In genomic region chr13:97282911-97283281, GRCm38 (mm10) we compare ENCODE assay signal across 9 mouse cellular contexts. TPM values are rescaled to one million over a fixed set of nuclear protein-coding genes. Genes with fewer than 3 reads are reported as not detected.
DNase-seq lines count a peak whose midpoint lies in the region; ATAC-seq lines count a peak whose summit lies in the region.
"Had no signal": no experiment of that assay in that cellular context is flagged by ENCODE, and none has a peak within 500 bp of the region (broad histone marks: within the 10 kb centered on the region; RNA-seq: fewer than 3 reads in every experiment).

No protein-coding gene starts in this region.

- H3K4me3 ChIP-seq in liver, embryonic 12.5 days: no peak overlapping the region
- H3K4me3 ChIP-seq in hindbrain, embryonic 15.5 days: no peak overlapping the region
- no peak overlapping the region for H3K4me3 ChIP-seq in midbrain, embryonic 15.5 days

- H3K9me3 ChIP-seq in liver, embryonic 12.5 days (replicated peaks): no peaks in the 10 kb centered on the region
- no peaks in the 10 kb centered on the region for H3K9me3 ChIP-seq in hindbrain, embryonic 15.5 days
- H3K9me3 ChIP-seq in midbrain, embryonic 15.5 days: no peaks in the 10 kb centered on the region

- H3K36me3 ChIP-seq in liver, embryonic 12.5 days: no peaks in the 10 kb centered on the region
- H3K36me3 ChIP-seq in hindbrain, embryonic 15.5 days: no peaks in the 10 kb centered on the region
- no peaks in the 10 kb centered on the region for H3K36me3 ChIP-seq in midbrain, embryonic 15.5 days (replicated peaks)

- 0 out of 2 replicates have a peak overlapping the region, but pooled peaks have one; percentile 34 for H3K4me2 ChIP-seq in liver, embryonic 12.5 days
- H3K4me2 ChIP-seq in hindbrain, embryonic 15.5 days: peak overlapping the region; percentile 52
- peak overlapping the region; percentile 47 for H3K4me2 ChIP-seq in midbrain, embryonic 15.5 days

- peaks cover 19% of the 10 kb centered on the region for H3K27me3 ChIP-seq in liver, embryonic 12.5 days (replicated peaks)
- 0 out of 2 replicates have a peak, but pooled peaks cover 3% of the 10 kb centered on the region for H3K27me3 ChIP-seq in hindbrain, embryonic 15.5 days
- H3K27me3 ChIP-seq in midbrain, embryonic 15.5 days (replicated peaks): peaks cover 13% of the 10 kb centered on the region; the same call in 1 of the 2 replicates

- 10% methylated on average over 9 of the region's 9 CpGs for WGBS in liver, embryonic 12.5 days (ENCODE audit: insufficient replicate concordance)
- WGBS in hindbrain, embryonic 15.5 days: 16% methylated on average over 9 of the region's 9 CpGs
- WGBS in midbrain, embryonic 15.5 days: 10% methylated on average over 9 of the region's 9 CpGs

- DNase-seq in embryo, embryonic 10.5 days (ENCODE audit: low spot score): peak; percentile 34
- DNase-seq in embryo, embryonic 10 days (ENCODE audit: low spot score): no peak
- DNase-seq in liver: no peak
- DNase-seq in left cerebral cortex, adult 11 months (ENCODE audit: low spot score): no peak

- H3K27ac ChIP-seq in liver, embryonic 12.5 days: no peak overlapping the region
- H3K27ac ChIP-seq in hindbrain, embryonic 15.5 days (replicated peaks): no peak overlapping the region
- no peak overlapping the region for H3K27ac ChIP-seq in midbrain, embryonic 15.5 days
- H3K27ac ChIP-seq: layer of hippocampus, adult 2 months had no signal

- H3K4me1 ChIP-seq in liver, embryonic 12.5 days: 0 out of 2 replicates have a peak, but pooled peaks cover 6% of the 10 kb centered on the region
- peaks cover 13% of the 10 kb centered on the region for H3K4me1 ChIP-seq in hindbrain, embryonic 15.5 days (replicated peaks)
- H3K4me1 ChIP-seq in midbrain, embryonic 15.5 days: peaks cover 13% of the 10 kb centered on the region

- no peak for ATAC-seq in liver, embryonic 12.5 days
- ATAC-seq in hindbrain, embryonic 15.5 days (ENCODE audit: low FRiP score, low read depth): no peak
- ATAC-seq in midbrain, embryonic 15.5 days (replicated peaks): no peak
- ATAC-seq in erythroid progenitor cell, adult 5-6 weeks (replicated peaks; ENCODE audit: low FRiP score, poor library complexity, severe bottlenecking): no peak

- no peak overlapping the region for H3K9ac ChIP-seq in liver, embryonic 12.5 days
- H3K9ac ChIP-seq in hindbrain, embryonic 15.5 days: no peak overlapping the region
- no peak overlapping the region for H3K9ac ChIP-seq in midbrain, embryonic 15.5 days

RNA-seq across cellular contexts. Expression of gene Enc1, which starts 42.0 kb away (rescaled TPM):
- polyA plus RNA-seq in liver, embryonic 12.5 days (2016; fragmentation: Nextera tagmentation; extraction: Ambion mirVana): 0.92 and 0.93 TPM in 2 replicates
- polyA plus RNA-seq in hindbrain, embryonic 15.5 days (2015; fragmentation: Nextera tagmentation; extraction: Ambion mirVana): 57.3 and 59.7 TPM in 2 replicates
- polyA plus RNA-seq in midbrain, embryonic 15.5 days (2015; fragmentation: Nextera tagmentation; extraction: Ambion mirVana): 76.1 and 81.9 TPM in 2 replicates
- 0.36 and 1.7 TPM in 2 replicates for total RNA-seq in erythroid progenitor cell, adult 5-6 weeks (2015; ENCODE audit: low replicate concordance)
- under 0.01 and 1.1 TPM in 2 replicates for total RNA-seq in erythroid progenitor cell, adult 5-6 weeks (2017; ENCODE audit: low replicate concordance)

Comparison
In these comparisons a context has a peak if more than half of its experiments do, and no peak if none do; other contexts are left out.
1. RNA of gene Enc1, which starts 42.0 kb away (polyA plus RNA-seq): 76.1 to 81.9 TPM in midbrain, embryonic 15.5 days and 57.3 to 59.7 TPM in hindbrain, embryonic 15.5 days; 0.92 to 0.93 TPM in liver, embryonic 12.5 days; every median in the first group is over 10 times any median in the second.
2. Peak in every context shown above with its lines, with median percentiles within 50 percentile points of each other: H3K4me2 ChIP-seq.